Mouse (Mus musculus) embryonic facial prominence, embryonic 15.5 days (tissue): ENCODE measurements around the gene 1700011L22Rik. TPM values are rescaled to one million over a fixed set of nuclear protein-coding genes. Genes with fewer than 3 reads are reported as not detected.

ENCODE experiments used
- ATAC-seq: fragments of 200-750 bp; cut with Nextera tagmentation; 2 replicates; pipeline ENCODE4 v1.8.0; 2017; ENCODE audit warnings: low read depth, moderate TSS enrichment; ENCODE audit not compliant: insufficient number of reproducible peaks, low FRiP score, low TSS enrichment
- H3K27ac ChIP-seq: fragments of 300-500 bp; sonication (generic); replicated peaks from 2 replicates; pipeline ENCODE4 v1.5.1; 2015; ENCODE audit warnings: mild to moderate bottlenecking, inconsistent platforms
- H3K27me3 ChIP-seq: fragments of 300-500 bp; sonication (generic); 2 replicates; pipeline ENCODE4 v1.6.1; 2015; ENCODE audit warnings: inconsistent platforms
- H3K36me3 ChIP-seq: fragments of 300-500 bp; sonication (generic); 2 replicates; pipeline ENCODE4 v1.6.1; 2015; ENCODE audit warnings: mild to moderate bottlenecking, inconsistent platforms
- H3K4me1 ChIP-seq: fragments of 300-500 bp; sonication (generic); 2 replicates; pipeline ENCODE4 v1.6.1; 2015; ENCODE audit warnings: inconsistent platforms
- H3K4me2 ChIP-seq: fragments of 300-500 bp; sonication (generic); replicated peaks from 2 replicates; pipeline ENCODE4 v1.6.1; 2015; ENCODE audit warnings: mild to moderate bottlenecking, inconsistent platforms
- H3K4me3 ChIP-seq: fragments of 300-500 bp; sonication (generic); replicated peaks from 2 replicates; pipeline ENCODE4 v1.5.1; 2015; ENCODE audit warnings: mild to moderate bottlenecking, inconsistent platforms
- H3K9ac ChIP-seq: fragments of 300-500 bp; sonication (generic); 2 replicates; pipeline ENCODE4 v1.6.1; 2015; ENCODE audit warnings: inconsistent platforms
- H3K9me3 ChIP-seq: fragments of 300-500 bp; sonication (generic); replicated peaks from 2 replicates; pipeline ENCODE4 v1.6.1; 2016; ENCODE audit warnings: inconsistent platforms
- WGBS: fragments of 180-500 bp; shearing (Covaris S2); methylation state at CpG from one replicate; pipeline ENCODE4 v1.1.7; 2015; 5-methylcytosine and 5-hydroxymethylcytosine counted together
- polyA plus RNA-seq: library from polyadenylated mRNA; unstranded; fragments of >200 nt; fragmentation: Nextera tagmentation; extraction: Ambion mirVana; gene quantifications from 2 replicates; pipeline ENCODE4 v1.2.1, GENCODE M21; 2015

Gene 1700011L22Rik
- polyA plus RNA-seq, 1 experiment from 2014 or later, result not detected

DNA sequence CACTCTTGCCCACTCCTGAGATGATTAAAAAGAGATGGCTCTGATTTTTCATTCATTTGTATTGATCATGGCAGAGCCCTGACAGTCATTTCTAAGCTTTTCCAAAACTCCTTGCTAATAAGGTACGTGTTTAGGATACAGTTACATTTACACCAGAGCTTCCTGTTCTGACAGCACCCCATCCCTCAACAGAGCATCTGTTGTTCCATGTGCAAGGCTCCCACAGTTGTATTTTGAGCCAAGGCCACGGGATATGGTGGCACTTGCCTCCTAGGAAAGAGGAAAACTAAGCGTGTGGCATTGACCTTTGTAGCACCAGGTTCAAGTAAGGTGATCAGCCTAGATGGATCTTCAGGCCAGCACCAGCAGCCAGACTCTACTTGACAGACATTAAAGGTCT, 83.1 kb downstream of the 1700011L22Rik start:
- Histone ChIP-seq H3K27ac (no peak overlapping the region), H3K27me3 (no peaks in the 10 kb centered on the region), H3K4me1 (peaks cover 10% of the 10 kb centered on the region), H3K36me3 (peaks cover 3% of the 10 kb centered on the region; the same call in 1 of the 2 replicates), H3K4me2 (no peak overlapping the region), H3K9ac (no peak overlapping the region), H3K9me3 (no peaks in the 10 kb centered on the region), H3K4me3 (no peak overlapping the region)
- 80% methylated on average over 3 of the region's 3 CpGs for WGBS
- no peak for ATAC-seq

DNA sequence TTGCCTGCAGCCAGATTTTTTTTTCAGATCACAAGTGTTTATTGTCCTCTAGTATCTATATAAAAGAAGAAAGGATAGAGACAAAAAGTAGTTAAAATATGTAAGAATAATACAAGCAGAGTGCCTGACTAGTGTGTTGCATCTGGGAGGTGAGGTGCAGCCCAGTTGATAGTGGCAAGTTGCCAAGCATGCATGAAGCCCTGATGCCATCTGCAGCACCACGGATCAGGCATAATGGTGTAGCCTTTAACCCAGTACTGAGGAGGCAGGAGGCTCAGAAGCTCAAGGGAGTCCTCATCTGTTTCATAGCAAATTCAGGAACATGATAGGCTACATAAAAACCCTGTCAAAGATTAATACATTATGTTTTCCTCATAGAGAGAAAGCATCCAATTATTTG, 84.0 kb downstream of the 1700011L22Rik start:
- Histone ChIP-seq H3K36me3 (peaks cover 3% of the 10 kb centered on the region; the same call in 1 of the 2 replicates), H3K4me1 (peaks cover 10% of the 10 kb centered on the region), H3K9me3 (no peaks in the 10 kb centered on the region), H3K27me3 (no peaks in the 10 kb centered on the region), H3K9ac (no peak overlapping the region), H3K4me2 (no peak overlapping the region), H3K4me3 (no peak overlapping the region), H3K27ac (no peak overlapping the region)
- ATAC-seq, result no peak
- WGBS, result 20% methylated on average over 1 of the region's 1 CpGs

DNA sequence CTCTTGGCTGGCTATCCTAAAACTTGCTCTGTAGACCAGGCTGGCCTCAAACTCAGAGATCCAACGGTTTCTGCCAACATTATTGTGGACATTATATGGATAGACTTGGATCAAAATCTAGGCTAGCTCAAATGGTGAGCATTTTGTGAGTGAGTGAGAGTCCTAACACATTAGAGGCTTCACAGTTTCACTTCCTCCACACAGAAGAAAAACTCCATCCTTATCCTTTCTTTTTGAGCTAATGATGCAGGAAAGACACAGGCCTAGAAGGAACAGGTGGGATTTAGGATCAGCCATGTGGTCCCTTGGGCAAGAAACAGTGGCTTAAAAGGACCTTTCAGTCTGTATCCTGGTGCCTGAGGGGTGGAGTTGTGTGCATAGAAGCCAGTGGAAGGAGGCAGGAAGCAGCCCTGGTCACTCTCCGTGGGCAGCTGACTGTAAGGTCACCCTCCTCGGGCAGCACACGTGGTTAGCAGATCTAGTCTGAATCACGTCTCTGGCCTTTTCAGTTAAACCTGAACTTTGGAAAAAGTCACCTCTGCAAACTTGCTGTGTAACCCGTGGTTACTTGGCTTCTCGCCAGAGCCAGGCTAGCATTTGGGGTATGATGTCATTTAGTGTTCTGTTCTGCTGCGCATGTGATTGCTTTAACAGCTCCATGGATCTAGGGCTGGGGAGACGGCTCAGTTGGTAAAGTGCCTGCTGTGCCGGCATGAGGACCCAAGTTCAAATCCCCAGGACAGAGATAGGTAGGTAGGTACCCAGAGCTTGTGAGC, 85.6 kb downstream of the 1700011L22Rik start:
- WGBS, result 34% methylated on average over 10 of the region's 10 CpGs
- peaks cover 16% of the 10 kb centered on the region for H3K4me1 ChIP-seq
- ATAC-seq, result 0 out of 2 replicates have a peak, but pooled peaks have one; percentile 47
- H3K9ac ChIP-seq, result no peak overlapping the region
- no peak overlapping the region for H3K4me3 ChIP-seq
- H3K27me3 ChIP-seq, result no peaks in the 10 kb centered on the region
- peaks cover 3% of the 10 kb centered on the region; the same call in 1 of the 2 replicates for H3K36me3 ChIP-seq
- H3K27ac ChIP-seq, result no peak overlapping the region
- H3K4me2 ChIP-seq, result no peak overlapping the region
- no peaks in the 10 kb centered on the region for H3K9me3 ChIP-seq

- Histone ChIP-seq H3K4me1 (peaks cover 20% of the 10 kb centered on the region), H3K9me3 (no peaks in the 10 kb centered on the region), H3K27ac (no peak overlapping the region), H3K36me3 (peaks cover 3% of the 10 kb centered on the region; the same call in 1 of the 2 replicates), H3K4me2 (no peak overlapping the region), H3K27me3 (no peaks in the 10 kb centered on the region), H3K4me3 (no peak overlapping the region), H3K9ac (no peak overlapping the region)
- WGBS, result 93% methylated on average over 4 of the region's 4 CpGs
- no peak for ATAC-seq
Measured at GRCm38 (mm10) chr8:79161172-79161778, 87.1 kb downstream of the 1700011L22Rik start.

Other genes with a start within 250 kb of the 1700011L22Rik start
- gene Zfp827, start 220.1 kb downstream of the 1700011L22Rik start, polyA plus RNA-seq, result 9.6 and 10.3 TPM in 2 replicates
- gene Mmaa, start 46.4 kb upstream of the 1700011L22Rik start, polyA plus RNA-seq, result 16.3 and 16.5 TPM in 2 replicates
- 56.0 and 61.4 TPM in 2 replicates for gene Smad1, start 150.9 kb upstream of the 1700011L22Rik start, polyA plus RNA-seq